Mouse (Mus musculus) bone marrow, adult 2 months (tissue): ENCODE measurements around the gene Cfd. TPM values are rescaled to one million over a fixed set of nuclear protein-coding genes. Genes with fewer than 3 reads are reported as not detected.
A peak's percentile ranks its signal among the peaks of the same experiment; 100 is the strongest.

Experiments used
- H3K27ac ChIP-seq: fragments of 200-500 bp; 2 replicates; pipeline ENCODE4 v1.5.1; 2012; ENCODE audit warnings: low read depth, mild to moderate bottlenecking, control low read depth, inconsistent platforms, low read length; ENCODE audit not compliant: control insufficient read depth, poor library complexity, insufficient read depth
- H3K4me1 ChIP-seq: fragments of 200-500 bp; 2 replicates; pipeline ENCODE4 v1.6.1; 2011; ENCODE audit warnings: low read length; ENCODE audit not compliant: control insufficient read depth, insufficient read depth
- H3K4me3 ChIP-seq: fragments of 200-500 bp; replicated peaks from 2 replicates; pipeline ENCODE3; 2011; ENCODE audit warnings: mild to moderate bottlenecking, low read depth, low read length, control low read depth; ENCODE audit not compliant: control insufficient read depth
- CTCF ChIP-seq: fragments of 200-500 bp; IDR thresholded peaks from 2 replicates; pipeline ENCODE4 v1.5.1; 2011; ENCODE audit warnings: low read length, control low read depth; ENCODE audit not compliant: control insufficient read depth, insufficient read depth
- POLR2A ChIP-seq: fragments of 200-500 bp; IDR thresholded peaks from 2 replicates; pipeline ENCODE4 v1.6.1; 2011; ENCODE audit warnings: low read depth, mild to moderate bottlenecking, control low read depth, low read length, borderline replicate concordance; ENCODE audit not compliant: control insufficient read depth
- WGBS: fragments of 180-500 bp; shearing (Covaris S2); methylation state at CpG from one replicate; pipeline ENCODE4 v1.1.7; 2018; 5-methylcytosine and 5-hydroxymethylcytosine counted together
- polyA plus RNA-seq: library from polyadenylated mRNA; stranded (reverse); fragments of >200 nt; gene quantifications from 2 replicates; pipeline ENCODE4 v1.2.4, GENCODE M21; 2011; ENCODE audit warnings: low replicate concordance; ENCODE audit not compliant: missing spikeins, insufficient read depth, insufficient read length

The Cfd gene
- polyA plus RNA-seq, 1 experiment: not detected

DNA sequence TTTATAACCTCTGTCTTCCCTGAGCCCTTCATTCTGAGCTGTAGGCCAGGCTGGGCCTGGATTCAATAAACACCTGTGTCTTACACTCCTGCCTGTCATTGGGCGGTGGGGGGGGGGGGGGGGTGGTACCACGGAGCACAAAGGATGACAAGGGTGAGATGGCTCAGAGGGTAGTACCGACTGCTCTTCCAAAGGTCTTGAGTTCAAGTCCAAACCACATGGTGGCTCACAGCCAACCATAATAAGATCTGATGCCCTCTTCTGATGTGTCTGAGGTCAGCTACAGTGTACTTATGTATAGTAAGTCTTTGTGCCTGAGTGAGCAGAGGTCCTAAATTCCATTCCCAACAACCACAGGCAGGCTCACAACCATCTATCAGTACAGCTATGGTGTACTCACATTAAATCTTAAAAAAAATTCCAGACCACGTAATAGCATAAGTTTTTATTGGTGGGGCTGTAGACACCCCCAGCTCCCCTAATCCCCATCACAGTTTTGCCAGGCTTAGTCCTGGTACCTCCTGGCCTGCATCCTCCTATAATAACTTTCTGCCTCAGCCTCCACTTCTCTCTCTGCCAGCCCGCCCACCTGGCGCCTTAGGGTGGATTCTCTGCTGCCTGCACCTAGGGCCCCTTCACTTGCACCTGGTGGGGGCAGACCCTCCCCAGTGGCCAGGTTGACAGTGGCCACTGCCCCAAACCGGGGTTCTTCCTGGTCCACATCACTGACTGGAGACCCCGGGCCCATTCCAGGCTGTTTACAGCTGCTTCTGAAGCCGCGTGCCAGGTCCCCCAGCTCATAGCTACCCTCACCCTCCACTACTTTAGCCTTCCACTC is 26.1 kb upstream of the Cfd start:
- Histone ChIP-seq H3K27ac (no peak overlapping the region), H3K4me3 (no peak overlapping the region), H3K4me1 (no peaks in the 10 kb centered on the region)
- TF ChIP-seq CTCF: no peak
- no peak for TF ChIP-seq POLR2A
- WGBS: 68% methylated on average over 10 of the region's 10 CpGs

DNA sequence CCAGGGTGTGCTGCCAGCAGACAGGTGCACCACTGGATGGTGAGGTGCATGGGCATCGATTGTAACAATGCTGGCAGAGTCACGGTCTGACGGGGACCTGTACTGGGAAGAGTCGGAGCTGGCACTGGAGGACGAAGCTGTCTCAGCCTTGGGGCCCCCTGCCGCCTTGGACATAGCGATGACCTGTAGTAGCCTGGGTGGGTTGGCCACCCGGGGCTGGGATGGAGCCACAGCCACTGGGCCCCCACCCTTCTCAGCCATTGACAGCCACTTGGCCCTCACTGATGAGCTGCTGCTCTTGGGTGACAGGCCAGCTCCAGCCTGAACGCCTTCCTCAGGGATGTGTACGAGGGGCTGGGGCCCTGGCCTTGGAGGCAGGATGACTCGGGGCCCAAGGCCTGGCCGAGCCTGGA is 25.5 kb upstream of the Cfd start:
- TF ChIP-seq CTCF (no peak), POLR2A (peak; percentile 8; the same call in 1 of the 2 replicates)
- no peak overlapping the region for H3K4me3 ChIP-seq
- WGBS: 75% methylated on average over 12 of the region's 12 CpGs
- H3K27ac ChIP-seq: no peak overlapping the region
- no peaks in the 10 kb centered on the region for H3K4me1 ChIP-seq

DNA sequence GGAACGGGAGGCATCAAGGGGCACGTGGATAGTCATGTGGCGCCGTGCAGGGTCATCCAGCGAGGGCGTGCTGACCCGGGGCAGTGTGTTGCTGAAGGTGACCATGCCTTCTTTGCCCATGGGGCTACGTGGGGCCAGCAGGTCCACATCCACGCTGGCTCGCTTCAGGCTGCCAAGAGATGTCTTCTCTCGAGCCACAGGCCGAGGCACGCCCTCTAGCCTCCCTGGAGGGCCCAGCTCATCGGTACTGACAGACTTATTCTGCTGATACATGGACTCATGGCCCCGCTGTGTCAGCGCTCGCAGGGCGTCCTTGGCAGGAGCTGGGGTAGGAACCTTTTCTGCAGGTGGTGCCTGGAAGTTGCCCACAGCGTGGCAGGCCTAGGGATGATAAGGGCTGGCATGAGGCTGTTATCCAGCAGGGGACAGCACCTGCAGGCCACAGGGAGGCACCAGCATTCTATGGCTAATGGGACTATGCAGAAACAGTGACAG is 24.8 kb upstream of the Cfd start:
- TF ChIP-seq CTCF (peak; percentile 56), POLR2A (no peak)
- Histone ChIP-seq H3K27ac (peak overlapping the region; percentile 17; the same call in 1 of the 2 replicates), H3K4me3 (no peak overlapping the region), H3K4me1 (no peaks in the 10 kb centered on the region)
- WGBS: 68% methylated on average over 19 of the region's 19 CpGs

DNA sequence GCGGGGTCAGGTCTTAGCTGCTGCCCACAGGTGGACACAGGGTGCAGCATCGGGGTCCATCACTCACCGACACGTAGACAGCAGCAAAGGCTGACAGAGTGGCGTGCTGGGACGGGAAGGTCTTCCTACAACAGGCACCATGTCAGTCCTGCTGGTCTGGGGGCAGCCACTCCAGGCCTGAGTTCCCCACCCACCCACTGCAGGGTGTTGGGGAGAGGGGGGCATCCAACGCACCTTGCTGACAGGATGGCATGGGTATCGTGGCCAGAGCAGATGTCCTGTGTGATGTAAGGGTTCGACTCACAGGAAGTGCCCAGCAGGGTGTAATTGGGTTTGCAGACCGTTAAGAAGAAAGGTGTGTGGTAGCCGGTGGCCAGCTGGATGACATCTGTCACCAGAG is 24.1 kb upstream of the Cfd start:
- H3K4me1 ChIP-seq: no peaks in the 10 kb centered on the region
- no peak overlapping the region for H3K4me3 ChIP-seq
- no peak overlapping the region for H3K27ac ChIP-seq
- TF ChIP-seq POLR2A (no peak), CTCF (no peak)
- WGBS: 66% methylated on average over 11 of the region's 11 CpGs

DNA sequence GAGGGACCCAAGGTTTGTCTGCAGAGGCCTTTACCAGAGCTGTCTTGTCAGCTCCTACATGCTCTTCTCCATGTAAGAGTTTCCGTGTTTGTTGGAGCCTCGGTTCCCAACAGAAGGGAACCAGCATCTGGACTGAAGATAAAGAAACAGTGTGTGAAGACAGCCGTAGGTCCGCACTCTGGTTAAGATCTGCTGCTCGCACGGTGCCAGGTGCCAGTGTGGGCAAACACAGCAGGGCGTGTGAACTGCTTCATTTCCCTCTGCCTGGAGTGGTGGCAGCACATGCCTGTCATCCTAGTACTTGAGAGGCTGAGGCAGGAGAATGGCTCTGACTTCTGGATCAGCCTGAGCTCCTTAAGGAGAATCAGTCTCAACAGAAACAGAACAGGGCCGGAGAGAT is 18.8 kb upstream of the Cfd start:
- no peak overlapping the region for H3K27ac ChIP-seq
- WGBS: 83% methylated on average over 8 of the region's 8 CpGs
- TF ChIP-seq CTCF (no peak), POLR2A (no peak)
- peaks cover 6% of the 10 kb centered on the region for H3K4me1 ChIP-seq
- no peak overlapping the region for H3K4me3 ChIP-seq

DNA sequence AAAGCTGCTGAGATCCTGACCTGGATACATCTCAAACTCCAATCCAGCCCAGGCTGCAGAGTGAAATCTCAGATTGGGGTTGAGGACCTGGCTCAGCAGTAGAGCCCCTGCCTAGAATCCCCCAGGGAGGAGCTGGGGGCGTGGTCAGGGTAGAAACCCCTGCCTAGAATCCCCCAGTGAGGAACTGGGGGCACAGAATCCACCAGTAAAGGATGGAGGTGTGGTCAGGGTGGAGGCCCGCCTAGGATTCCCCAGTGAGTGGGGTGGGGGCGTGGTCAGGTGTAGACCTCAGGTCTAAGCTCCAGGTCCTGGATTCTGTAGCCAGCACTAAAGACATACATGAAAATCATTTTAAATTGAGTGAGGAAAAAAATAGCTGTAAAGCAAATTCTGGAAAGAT is 17.8 kb upstream of the Cfd start:
- WGBS: 33% methylated on average over 3 of the region's 3 CpGs
- Histone ChIP-seq H3K4me3 (no peak overlapping the region), H3K4me1 (peaks cover 7% of the 10 kb centered on the region), H3K27ac (no peak overlapping the region)
- TF ChIP-seq CTCF (no peak), POLR2A (no peak)

DNA sequence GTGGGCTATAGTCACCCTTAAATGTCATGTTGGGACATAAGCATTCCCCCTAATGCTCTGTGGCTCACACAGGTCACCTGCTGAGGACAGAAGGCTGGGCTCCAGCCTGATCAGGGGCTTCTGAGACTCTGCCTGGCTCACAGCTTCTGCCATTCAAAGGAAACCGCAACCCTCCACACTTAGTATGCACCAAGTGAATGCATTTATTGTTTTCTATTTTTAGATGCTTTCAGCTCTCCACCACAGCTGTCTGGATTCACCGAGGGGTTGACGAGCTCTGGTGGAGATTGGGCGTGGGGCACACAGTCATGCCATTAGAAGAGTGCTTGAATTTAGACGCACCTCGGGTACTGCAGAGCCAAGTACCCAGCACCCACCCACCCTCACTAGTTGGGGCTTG is 17.3 kb upstream of the Cfd start:
- peaks cover 7% of the 10 kb centered on the region for H3K4me1 ChIP-seq
- peak overlapping the region; percentile 11 for H3K4me3 ChIP-seq
- 4% methylated on average over 6 of the region's 6 CpGs for WGBS
- no peak overlapping the region for H3K27ac ChIP-seq
- TF ChIP-seq POLR2A (no peak), CTCF (no peak)

DNA sequence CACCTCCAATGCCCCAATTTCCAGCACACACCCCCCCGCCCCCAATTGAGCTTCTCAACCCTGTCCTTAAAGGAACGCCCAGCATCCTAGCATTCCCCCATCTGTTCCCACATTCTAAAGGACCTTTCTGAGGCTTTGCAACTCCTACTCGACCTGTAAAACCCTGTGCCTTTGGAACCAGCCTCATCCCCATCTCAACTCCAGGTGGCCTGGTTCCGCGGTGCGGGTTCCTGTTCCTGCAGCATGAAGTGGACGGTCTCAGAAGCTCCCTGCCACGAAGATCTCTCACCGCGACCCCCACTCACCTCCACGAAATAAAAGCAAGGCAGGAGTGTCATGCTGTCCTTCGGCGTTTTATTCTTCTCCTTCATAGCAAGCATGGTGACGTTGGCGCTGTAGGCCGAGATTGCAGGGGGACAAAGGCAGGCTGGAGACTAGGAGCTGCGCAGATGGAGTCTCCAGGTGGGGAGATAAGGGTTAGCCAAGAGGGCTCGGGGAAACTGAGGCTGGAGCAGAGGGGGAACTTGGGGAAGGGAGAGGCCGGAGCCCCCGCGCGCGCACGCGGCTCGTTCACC is 16.9 kb upstream of the Cfd start:
- no peak overlapping the region; the same call in 1 of the 2 replicates for H3K27ac ChIP-seq
- H3K4me1 ChIP-seq: peaks cover 7% of the 10 kb centered on the region
- peak overlapping the region; percentile 78 for H3K4me3 ChIP-seq
- TF ChIP-seq POLR2A (0 out of 2 replicates have a peak, but pooled peaks have one; percentile 6), CTCF (no peak)
- 1% methylated on average over 26 of the region's 26 CpGs for WGBS
